Mouse (Mus musculus) MEL (cell line): Measurements from ENCODE around the gene Orai1. TPM values are rescaled to one million over a fixed set of nuclear protein-coding genes. Genes with fewer than 3 reads are reported as not detected.

Experiments used
- DNase-seq: peaks from one replicate; pipeline ENCODE4 v3.0.0; 2011; ENCODE audit warnings: low read depth, low spot score
- H3K27ac ChIP-seq: 2 replicates; pipeline ENCODE4 v1.5.1; 2012; ENCODE audit warnings: low read depth, mild to moderate bottlenecking, control low read depth, low read length, moderate library complexity; ENCODE audit not compliant: control insufficient read depth
- H3K27me3 ChIP-seq, 2 experiments: fragments of 150-350 bp in 1 of 2; sonication (generic) in 1 of 2; 2 replicates each; pipeline ENCODE4 v1.6.1; 2012; ENCODE audit warnings: low read length in 2 of 2, mild to moderate bottlenecking in 2 of 2, improper control_type of control experiment in 1 of 2, moderate library complexity in 1 of 2; ENCODE audit not compliant: insufficient read depth in 2 of 2, control insufficient read depth in 1 of 2
- H3K36me3 ChIP-seq, 2 experiments: 2 replicates each; pipeline ENCODE4 v1.6.1; 2012 to 2014; ENCODE audit warnings: low read length in 2 of 2, improper control_type of control experiment in 1 of 2, inconsistent platforms in 1 of 2, mild to moderate bottlenecking in 1 of 2; ENCODE audit not compliant: insufficient read depth in 2 of 2, control insufficient read depth in 1 of 2
- H3K4me1 ChIP-seq, 2 experiments: fragments of 150-350 bp in 1 of 2; sonication (generic) in 1 of 2; 2 replicates each; pipeline ENCODE4 v1.6.1; 2012; ENCODE audit warnings: low read length in 2 of 2, improper control_type of control experiment in 1 of 2, mild to moderate bottlenecking in 1 of 2; ENCODE audit not compliant: insufficient read depth in 2 of 2, control insufficient read depth in 1 of 2
- H3K4me3 ChIP-seq, 2 experiments: fragments of 150-350 bp in 1 of 2; sonication (generic) in 1 of 2; 2 replicates each; pipeline ENCODE4 v1.5.1; 2012; ENCODE audit warnings: low read depth in 2 of 2, low read length in 2 of 2, mild to moderate bottlenecking in 2 of 2, moderate library complexity in 2 of 2, control low read depth in 1 of 2, improper control_type of control experiment in 1 of 2; ENCODE audit not compliant: control insufficient read depth in 1 of 2, insufficient read depth in 1 of 2
- H3K79me2 ChIP-seq: 2 replicates; pipeline ENCODE4 v1.6.1; 2012; ENCODE audit warnings: mild to moderate bottlenecking, low read length, moderate library complexity; ENCODE audit not compliant: control insufficient read depth, poor library complexity, insufficient read depth
- H3K9ac ChIP-seq: 2 replicates; pipeline ENCODE4 v1.6.1; 2012; ENCODE audit warnings: low read depth, mild to moderate bottlenecking, control low read depth, low read length, moderate library complexity; ENCODE audit not compliant: control insufficient read depth, poor library complexity, severe bottlenecking
- H3K9me3 ChIP-seq: fragments of 150-350 bp; sonication (generic); replicated peaks from 2 replicates; pipeline ENCODE4 v1.6.1; 2012; ENCODE audit warnings: mild to moderate bottlenecking, low read length, improper control_type of control experiment, moderate library complexity; ENCODE audit not compliant: insufficient read depth
- BHLHE40 ChIP-seq: IDR thresholded peaks from 2 replicates; pipeline ENCODE4 v1.6.1; 2012; ENCODE audit warnings: low read depth, mild to moderate bottlenecking, inconsistent platforms, low read length, improper control_type of control experiment, borderline replicate concordance
- CHD1 ChIP-seq: IDR thresholded peaks from 2 replicates; pipeline ENCODE4 v1.6.1; 2012; ENCODE audit warnings: low read depth, mild to moderate bottlenecking, inconsistent platforms, low read length, improper control_type of control experiment
- CTCF ChIP-seq, 3 experiments: IDR thresholded peaks in 2 of 3; conservative IDR thresholded peaks in 1 of 3; 2 replicates each; pipeline ENCODE4 v1.5.1; 2011 to 2012; ENCODE audit warnings: low read length in 3 of 3, low read depth in 2 of 3, mild to moderate bottlenecking in 2 of 3, improper control_type of control experiment in 1 of 3, inconsistent platforms in 1 of 3, mixed read lengths in 1 of 3, moderate library complexity in 1 of 3; ENCODE audit not compliant: control insufficient read depth in 1 of 3, insufficient read depth in 1 of 3, poor library complexity in 1 of 3, severe bottlenecking in 1 of 3
- E2F4 ChIP-seq: IDR thresholded peaks from 2 replicates; pipeline ENCODE4 v1.6.1; 2011; ENCODE audit warnings: low read depth, low read length, improper control_type of control experiment, borderline replicate concordance
- ETS1 ChIP-seq: IDR thresholded peaks from 2 replicates; pipeline ENCODE4 v1.6.1; 2012; ENCODE audit warnings: low read depth, mild to moderate bottlenecking, inconsistent platforms, low read length, improper control_type of control experiment, moderate library complexity
- HCFC1 ChIP-seq: IDR thresholded peaks from 2 replicates; pipeline ENCODE4 v1.6.1; 2012; ENCODE audit warnings: low read depth, mild to moderate bottlenecking, inconsistent platforms, low read length, improper control_type of control experiment, moderate library complexity
- JUND ChIP-seq: IDR thresholded peaks from 2 replicates; pipeline ENCODE4 v1.6.1; 2011; ENCODE audit warnings: low read depth, mild to moderate bottlenecking, improper control_type of control experiment, low read length
- KAT2A ChIP-seq: conservative IDR thresholded peaks from 2 replicates; pipeline ENCODE4 v1.6.1; 2012; ENCODE audit warnings: low read depth, low read length, improper control_type of control experiment, inconsistent platforms
- MAX ChIP-seq: IDR thresholded peaks from 2 replicates; pipeline ENCODE4 v1.6.1; 2011; ENCODE audit warnings: low read length, improper control_type of control experiment
- MXI1 ChIP-seq: IDR thresholded peaks from 2 replicates; pipeline ENCODE4 v1.6.1; 2011; ENCODE audit warnings: mild to moderate bottlenecking, low read depth, low read length, improper control_type of control experiment
- MYB ChIP-seq: IDR thresholded peaks from 2 replicates; pipeline ENCODE4 v1.6.1; 2011; ENCODE audit warnings: mild to moderate bottlenecking, low read depth, low read length, improper control_type of control experiment
- MYC ChIP-seq: IDR thresholded peaks from 2 replicates; pipeline ENCODE4 v1.6.1; 2011; ENCODE audit warnings: low read depth, mild to moderate bottlenecking, low read length, improper control_type of control experiment, moderate library complexity
- NELFE ChIP-seq: IDR thresholded peaks from 2 replicates; pipeline ENCODE4 v1.6.1; 2011; ENCODE audit warnings: low read depth, low read length, improper control_type of control experiment
- NRF1 ChIP-seq: IDR thresholded peaks from 2 replicates; pipeline ENCODE4 v1.6.1; 2014; ENCODE audit warnings: low read depth, mild to moderate bottlenecking, inconsistent platforms, low read length, improper control_type of control experiment, moderate library complexity; ENCODE audit not compliant: poor library complexity, insufficient read depth, severe bottlenecking
- POLR2A ChIP-seq, 2 experiments: IDR thresholded peaks; 2 replicates each; pipeline ENCODE4 v1.6.1; 2011 to 2012; ENCODE audit warnings: low read length in 2 of 2, mild to moderate bottlenecking in 2 of 2, control low read depth in 1 of 2, improper control_type of control experiment in 1 of 2, low read depth in 1 of 2, moderate library complexity in 1 of 2; ENCODE audit not compliant: control insufficient read depth in 1 of 2, insufficient read depth in 1 of 2, poor library complexity in 1 of 2
- POLR2AphosphoS5 ChIP-seq: IDR thresholded peaks from 2 replicates; pipeline ENCODE4 v1.6.1; 2012; ENCODE audit warnings: low read depth, borderline replicate concordance, mild to moderate bottlenecking, inconsistent platforms, low read length, moderate library complexity, mixed read lengths
- RAD21 ChIP-seq: IDR thresholded peaks from 2 replicates; pipeline ENCODE4 v1.6.1; 2011; ENCODE audit warnings: mild to moderate bottlenecking, low read depth, low read length, improper control_type of control experiment
- RCOR1 ChIP-seq: IDR thresholded peaks from 2 replicates; pipeline ENCODE4 v1.6.1; 2012; ENCODE audit warnings: low read depth, mild to moderate bottlenecking, inconsistent platforms, low read length, improper control_type of control experiment
- SIN3A ChIP-seq: IDR thresholded peaks from 2 replicates; pipeline ENCODE4 v1.6.1; 2012; ENCODE audit warnings: low read length, improper control_type of control experiment, inconsistent platforms
- SMC3 ChIP-seq: IDR thresholded peaks from 2 replicates; pipeline ENCODE4 v1.6.1; 2011; ENCODE audit warnings: low read depth, low read length, improper control_type of control experiment
- TAL1 ChIP-seq: IDR thresholded peaks from 2 replicates; pipeline ENCODE4 v1.6.1; 2012; ENCODE audit warnings: mild to moderate bottlenecking, inconsistent platforms, low read length, moderate library complexity, mixed read lengths
- TBP ChIP-seq: IDR thresholded peaks from 2 replicates; pipeline ENCODE4 v1.8.0; 2011; ENCODE audit warnings: low read depth, low read length, improper control_type of control experiment
- TCF12 ChIP-seq: IDR thresholded peaks from 2 replicates; pipeline ENCODE4 v1.6.1; 2014; ENCODE audit warnings: low read depth, mild to moderate bottlenecking, inconsistent platforms, low read length, improper control_type of control experiment, moderate library complexity
- UBTF ChIP-seq: IDR thresholded peaks from 2 replicates; pipeline ENCODE4 v1.6.1; 2012; ENCODE audit warnings: low read depth, mild to moderate bottlenecking, inconsistent platforms, low read length, improper control_type of control experiment, moderate library complexity, borderline replicate concordance; ENCODE audit not compliant: insufficient read depth
- USF1 ChIP-seq: IDR thresholded peaks from 2 replicates; pipeline ENCODE4 v1.6.1; 2014; ENCODE audit warnings: low read depth, mild to moderate bottlenecking, inconsistent platforms, low read length, improper control_type of control experiment, moderate library complexity
- USF2 ChIP-seq, 2 experiments: IDR thresholded peaks; 2 replicates each; pipeline ENCODE4 v1.6.1; 2011 to 2012; ENCODE audit warnings: improper control_type of control experiment in 2 of 2, low read length in 2 of 2, borderline replicate concordance in 1 of 2, inconsistent platforms in 1 of 2, low read depth in 1 of 2, mild to moderate bottlenecking in 1 of 2; ENCODE audit not compliant: insufficient read depth in 1 of 2
- ZC3H11A ChIP-seq: IDR thresholded peaks from 2 replicates; pipeline ENCODE4 v1.6.1; 2012; ENCODE audit warnings: low read depth, mild to moderate bottlenecking, inconsistent platforms, low read length, improper control_type of control experiment
- ZKSCAN1 ChIP-seq: IDR thresholded peaks from 2 replicates; pipeline ENCODE4 v1.6.1; 2012; ENCODE audit warnings: low read depth, mild to moderate bottlenecking, inconsistent platforms, low read length, improper control_type of control experiment, moderate library complexity
- ZMIZ1 ChIP-seq: IDR thresholded peaks from 2 replicates; pipeline ENCODE4 v1.6.1; 2012; ENCODE audit warnings: low read depth, mild to moderate bottlenecking, inconsistent platforms, low read length, improper control_type of control experiment, moderate library complexity
- ZNF384 ChIP-seq: IDR thresholded peaks from 2 replicates; pipeline ENCODE4 v1.6.1; 2012; ENCODE audit warnings: low read depth, mild to moderate bottlenecking, inconsistent platforms, low read length, improper control_type of control experiment
- polyA plus RNA-seq, 2 experiments: library from polyadenylated mRNA; stranded (reverse) in 1 of 2; unstranded in 1 of 2; fragments of >175 nt in 1 of 2; fragments of >200 nt in 1 of 2; gene quantifications; 2 replicates each; pipeline versions ENCODE4 v1.2.1 to v1.2.4; 2012; ENCODE audit warnings: low replicate concordance in 2 of 2, low read depth in 1 of 2; ENCODE audit not compliant: insufficient read length in 2 of 2, insufficient read depth in 1 of 2, missing spikeins in 1 of 2
- total RNA-seq: library from RNA; depleted of rRNA; stranded (reverse); fragments of 300-350 nt; gene quantifications from 2 replicates; pipeline ENCODE4 v1.2.3, GENCODE M21; 2012

Orai1 gene
- total and polyA plus RNA-seq, 3 experiments, result 4.7 to 13.3 TPM; not detected in 1

DNA sequence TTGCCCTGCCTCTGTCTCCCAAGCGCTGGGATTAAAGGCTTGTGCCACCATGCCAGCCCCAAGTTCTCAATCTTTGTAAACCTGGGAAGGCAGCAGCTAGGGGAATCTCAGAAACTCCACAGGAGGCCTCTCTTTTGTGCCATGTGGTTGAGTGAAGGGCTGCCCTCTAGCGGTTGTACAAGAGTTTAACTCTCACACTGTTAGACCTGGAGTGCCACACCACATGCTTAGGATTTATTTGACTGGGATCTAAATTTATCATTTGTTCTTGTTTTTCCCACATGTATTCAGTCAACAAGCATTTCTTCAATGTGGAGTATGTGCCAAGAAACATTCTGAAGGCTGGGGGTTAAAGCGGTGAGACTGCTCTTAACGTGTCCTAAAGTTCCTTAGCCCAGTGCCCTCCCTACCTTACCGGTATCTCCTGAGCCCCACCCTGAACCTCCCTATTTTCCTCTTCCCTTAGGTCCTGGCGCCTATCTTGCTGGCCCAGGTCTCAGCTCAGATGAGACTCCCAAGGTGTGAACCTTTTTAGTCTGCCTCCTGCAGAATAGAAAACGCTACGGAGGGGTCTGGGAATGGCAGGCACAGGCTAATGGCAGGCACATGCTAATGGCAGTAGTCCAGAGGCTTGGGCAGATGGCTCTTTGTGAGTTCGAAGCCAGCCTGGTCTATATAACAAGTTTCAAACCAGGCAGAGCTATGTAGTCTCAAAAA, 1.1 kb upstream of the Orai1 start:
- Histone ChIP-seq H3K4me3 (peak overlapping the region in 1 of 2 experiments; percentile 5; a peak in 1 of 4 replicates), H3K9me3 (no peaks in the 10 kb centered on the region), H3K9ac (peak overlapping the region; percentile 34), H3K27me3 (peaks cover 0 to 1% of the 10 kb centered on the region in 2 experiments; a peak in 1 of 4 replicates), H3K36me3 (peaks cover 0 to 8% of the 10 kb centered on the region in 2 experiments; a peak in 2 of 4 replicates), H3K27ac (peak overlapping the region; percentile 20), H3K4me1 (peaks cover 0 to 11% of the 10 kb centered on the region in 2 experiments; a peak in 2 of 4 replicates), H3K79me2 (peaks cover 6% of the 10 kb centered on the region)
- peak; percentile 87 for DNase-seq
- TF ChIP-seq POLR2AphosphoS5 (no peak), CHD1 (no peak), ZMIZ1 (no peak), USF2 (IDR thresholded peaks at IDR 0.05; ENCODE audit: borderline replicate concordance in 1 of 2, insufficient read depth in 1 of 2, low read depth in 1 of 2, low read length in 2 of 2) (no peak), RCOR1 (peak; percentile 55; the same call in 1 of the 2 replicates), HCFC1 (no peak), CTCF (IDR thresholded peaks at IDR 0.05 in 2 of 3, conservative IDR thresholded peaks at IDR 0.05 in 1 of 3; ENCODE audit: control insufficient read depth in 1 of 3, insufficient read depth in 1 of 3, low read depth in 2 of 3, low read length in 3 of 3, poor library complexity in 1 of 3, severe bottlenecking in 1 of 3) (peak; percentile 77 to 87 (median 83)), NELFE (no peak), MYC (peak; percentile 99), SIN3A (peak; percentile 46; the same call in 1 of the 2 replicates), JUND (no peak), SMC3 (peak; percentile 74), MYB (no peak), BHLHE40 (no peak; the same call in 1 of the 2 replicates), NRF1 (no peak), E2F4 (no peak), KAT2A (no peak), ZC3H11A (peak; percentile 47; the same call in 1 of the 2 replicates), POLR2A (IDR thresholded peaks at IDR 0.05; ENCODE audit: control insufficient read depth in 1 of 2, insufficient read depth in 1 of 2, low read depth in 1 of 2, low read length in 2 of 2, poor library complexity in 1 of 2) (no peak), RAD21 (peak; percentile 67), ETS1 (no peak), ZNF384 (no peak), MXI1 (peak; percentile 90), TCF12 (peak; percentile 12; the same call in 1 of the 2 replicates), TBP (0 out of 2 replicates have a peak, but pooled peaks have one; percentile 21), MAX (peak; percentile 92), UBTF (no peak), USF1 (peak; percentile 68), ZKSCAN1 (no peak), TAL1 (no peak)
